Mouse (Mus musculus) small intestine, adult 2 months (tissue): ENCODE results near the gene Cryaa.

Experiments used
- CTCF ChIP-seq: fragments of 200-500 bp; IDR thresholded peaks from 2 replicates; pipeline ENCODE4 v1.5.1; 2012; ENCODE audit warnings: low read depth, mild to moderate bottlenecking, control low read depth, inconsistent platforms, low read length, moderate library complexity, mixed read lengths; ENCODE audit not compliant: insufficient replicate concordance, insufficient read length; ENCODE audit errors: extremely low read depth
- POLR2A ChIP-seq: fragments of 200-500 bp; IDR thresholded peaks from 2 replicates; pipeline ENCODE4 v1.6.1; 2012; ENCODE audit warnings: low read depth, mild to moderate bottlenecking, control low read depth, inconsistent platforms, low read length, moderate library complexity

GRCm38 (mm10) chr17:31668306-31668705 lies 9.3 kb upstream of the Cryaa start:
- no peak for TF ChIP-seq CTCF
- no peak for TF ChIP-seq POLR2A
